Mouse (Mus musculus) bone marrow macrophage, adult 2 months (primary cell): ENCODE results near the gene Abcf3.

Source experiments
- CTCF ChIP-seq: IDR thresholded peaks from 2 replicates; pipeline ENCODE4 v1.5.1; 2012; ENCODE audit warnings: low read depth, mild to moderate bottlenecking, low read length, moderate library complexity
- POLR2A ChIP-seq: IDR thresholded peaks from 2 replicates; pipeline ENCODE4 v1.6.1; 2012; ENCODE audit warnings: mild to moderate bottlenecking, low read depth, low read length, borderline replicate concordance

GRCm38 (mm10) chr16:20523886-20524285 lies 24.5 kb upstream of the Abcf3 start:
- TF ChIP-seq CTCF (no peak), POLR2A (no peak)
